Mouse (Mus musculus) stomach, postnatal 0 days (tissue): ENCODE measurements around the gene Sult2b1. TPM values are rescaled to one million over a fixed set of nuclear protein-coding genes. Genes with fewer than 3 reads are reported as not detected.

Experiments used
- ATAC-seq: fragments of 200-750 bp; cut with Nextera tagmentation; 2 replicates; pipeline ENCODE4 v1.8.0; 2017; ENCODE audit not compliant: low FRiP score, low TSS enrichment
- DNase-seq: peaks from one replicate; pipeline ENCODE4 v3.0.0-alpha.2; 2016; ENCODE audit warnings: low spot score
- H3K27ac ChIP-seq: fragments of 300-500 bp; sonication (generic); replicated peaks from 2 replicates; pipeline ENCODE4 v1.5.1; 2014; ENCODE audit warnings: mild to moderate bottlenecking, control low read depth
- H3K27me3 ChIP-seq: fragments of 300-500 bp; sonication (generic); 2 replicates; pipeline ENCODE4 v1.6.1; 2014; ENCODE audit warnings: low read length; ENCODE audit not compliant: control insufficient read depth, insufficient read depth
- H3K36me3 ChIP-seq: fragments of 300-500 bp; sonication (generic); 2 replicates; pipeline ENCODE4 v1.6.1; 2014; ENCODE audit warnings: low read length, mixed read lengths; ENCODE audit not compliant: control insufficient read depth, insufficient read depth
- H3K4me1 ChIP-seq: fragments of 300-500 bp; sonication (generic); replicated peaks from 2 replicates; pipeline ENCODE4 v1.6.1; 2014; ENCODE audit warnings: antibody characterized with exemption; ENCODE audit not compliant: control insufficient read depth, insufficient read depth
- H3K4me2 ChIP-seq: fragments of 300-500 bp; sonication (generic); replicated peaks from 2 replicates; pipeline ENCODE4 v1.6.1; 2014; ENCODE audit warnings: low read depth, mild to moderate bottlenecking, control low read depth, moderate library complexity
- H3K4me3 ChIP-seq: fragments of 300-500 bp; sonication (generic); 2 replicates; pipeline ENCODE4 v1.5.1; 2014; ENCODE audit warnings: low read depth, low read length, control low read depth
- H3K9ac ChIP-seq: fragments of 300-500 bp; sonication (generic); 2 replicates; pipeline ENCODE4 v1.6.1; 2014; ENCODE audit warnings: mild to moderate bottlenecking, low read length, control low read depth, mixed read lengths
- H3K9me3 ChIP-seq: fragments of 300-500 bp; sonication (generic); 2 replicates; pipeline ENCODE4 v1.6.1; 2016; ENCODE audit warnings: low read length; ENCODE audit not compliant: control insufficient read depth
- CTCF ChIP-seq: IDR thresholded peaks from 2 replicates; pipeline ENCODE4 v1.5.1; 2016; ENCODE audit warnings: antibody characterized with exemption, low read depth, mild to moderate bottlenecking, moderate library complexity
- EP300 ChIP-seq: optimal IDR thresholded peaks from 2 replicates; pipeline ENCODE3; 2016; ENCODE audit warnings: antibody characterized with exemption
- WGBS: fragments of 180-500 bp; shearing (Covaris S2); extraction: QIAGEN DNeasy Blood & Tissue Kit; methylation state at CpG from one replicate; pipeline ENCODE4 v1.1.7; 2014; 5-methylcytosine and 5-hydroxymethylcytosine counted together
- polyA plus RNA-seq: library from polyadenylated mRNA; unstranded; fragments of >200 nt; fragmentation: Nextera tagmentation; extraction: Ambion mirVana; gene quantifications from 2 replicates; pipeline ENCODE4 v1.2.1, GENCODE M21; 2015

Sult2b1 gene
- polyA plus RNA-seq, 1 experiment from 2014 or later, result 87.1 TPM

GRCm38 (mm10) chr7:45700301-45701015 is 84.0 kb downstream of the Sult2b1 start:
- Histone ChIP-seq H3K9ac (peak overlapping the region; percentile 55; the same call in 1 of the 2 replicates), H3K4me2 (peak overlapping the region; percentile 61), H3K36me3 (no peaks in the 10 kb centered on the region), H3K4me1 (peaks cover 6% of the 10 kb centered on the region; the same call in 1 of the 2 replicates), H3K27me3 (no peaks in the 10 kb centered on the region), H3K27ac (no peak overlapping the region), H3K4me3 (peak overlapping the region; percentile 40), H3K9me3 (no peaks in the 10 kb centered on the region)
- peak; percentile 72 for DNase-seq
- TF ChIP-seq EP300, result no peak
- no peak for TF ChIP-seq CTCF
- no peak; the same call in 1 of the 2 replicates for ATAC-seq
- 2% methylated on average over 20 of the region's 20 CpGs for WGBS

GRCm38 (mm10) chr7:45699523-45700141 is 84.8 kb downstream of the Sult2b1 start, which contains the start of gene Car11:
Gene Car11 (plus strand): TSS chr7:45699843.
- 2% methylated on average over 36 of the region's 36 CpGs for WGBS
- ATAC-seq (no peak), DNase-seq (no peak)
- Histone ChIP-seq H3K9ac (peak within 1 kb of the TSS; percentile 55), H3K4me2 (peak within 1 kb of the TSS; percentile 61), H3K9me3 (no peaks in the 10 kb centered on the region), H3K27ac (no peak within 1 kb of the TSS), H3K27me3 (no peaks in the 10 kb centered on the region), H3K36me3 (no peaks in the 10 kb centered on the region), H3K4me1 (peaks cover 6% of the 10 kb centered on the region; the same call in 1 of the 2 replicates), H3K4me3 (peak within 1 kb of the TSS; percentile 40)
- no peak for TF ChIP-seq EP300
- no peak for TF ChIP-seq CTCF

- ATAC-seq (no peak), DNase-seq (no peak)
- Histone ChIP-seq H3K27ac (no peak overlapping the region), H3K4me1 (0 out of 2 replicates have a peak, but pooled peaks cover 3% of the 10 kb centered on the region), H3K36me3 (no peaks in the 10 kb centered on the region), H3K4me2 (no peak overlapping the region), H3K4me3 (no peak overlapping the region), H3K9ac (no peak overlapping the region), H3K27me3 (no peaks in the 10 kb centered on the region), H3K9me3 (no peaks in the 10 kb centered on the region)
- WGBS, result 87% methylated on average over 6 of the region's 7 CpGs
- TF ChIP-seq CTCF (no peak), EP300 (no peak)
These were observed 86.6 kb downstream of the Sult2b1 start for GRCm38 (mm10) chr7:45697894-45698293.

- no peak overlapping the region for H3K4me3 ChIP-seq
- H3K36me3 ChIP-seq, result no peaks in the 10 kb centered on the region
- TF ChIP-seq CTCF, result no peak
- TF ChIP-seq EP300, result no peak
- H3K27ac ChIP-seq, result no peak overlapping the region
- 14% methylated on average over 6 of the region's 6 CpGs for WGBS
- ATAC-seq (no peak), DNase-seq (no peak)
- no peaks in the 10 kb centered on the region for H3K4me1 ChIP-seq
- H3K9me3 ChIP-seq, result no peaks in the 10 kb centered on the region
- no peak overlapping the region for H3K4me2 ChIP-seq
- H3K27me3 ChIP-seq, result no peaks in the 10 kb centered on the region
- H3K9ac ChIP-seq, result no peak overlapping the region
These were observed 89.4 kb downstream of the Sult2b1 start for GRCm38 (mm10) chr7:45695098-45695497.

- ATAC-seq (no peak), DNase-seq (no peak)
- H3K27me3 ChIP-seq, result no peaks in the 10 kb centered on the region
- H3K4me1 ChIP-seq, result no peaks in the 10 kb centered on the region
- no peak within 1 kb of the TSS for H3K27ac ChIP-seq
- H3K36me3 ChIP-seq, result no peaks in the 10 kb centered on the region
- no peak within 1 kb of the TSS for H3K9ac ChIP-seq
- H3K4me2 ChIP-seq, result no peak within 1 kb of the TSS
- WGBS, result 91% methylated on average over 50 of the region's 50 CpGs
- TF ChIP-seq EP300, result no peak
- TF ChIP-seq CTCF, result no peak
- no peak within 1 kb of the TSS for H3K4me3 ChIP-seq
- no peaks in the 10 kb centered on the region for H3K9me3 ChIP-seq
These were observed 90.4 kb downstream of the Sult2b1 start, which contains the start of gene Sec1 for GRCm38 (mm10) chr7:45693921-45694591. Gene Sec1 (minus strand): TSS chr7:45694402.
